Comparison of ENCODE assay signal across 8 mouse cellular contexts in the genomic region with DNA sequence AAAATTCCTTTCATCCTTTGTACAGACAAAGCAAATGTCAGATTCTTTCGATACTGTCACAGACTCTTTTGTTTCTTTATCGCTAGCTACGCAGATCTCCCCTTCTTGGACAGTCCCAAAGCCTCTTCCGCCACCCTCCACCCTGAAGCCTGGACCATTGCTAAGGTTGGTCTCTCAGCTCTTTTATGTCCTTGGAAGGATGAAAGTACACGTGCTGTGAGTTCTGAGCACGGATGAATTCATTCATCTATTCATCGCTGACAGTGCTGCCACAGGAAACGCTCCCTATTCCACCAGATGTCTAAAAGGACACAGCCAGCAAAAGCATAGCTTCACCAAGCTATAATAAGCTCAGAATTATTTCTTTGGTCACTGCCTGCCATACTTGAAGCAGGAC. TPM values are rescaled to one million over a fixed set of nuclear protein-coding genes. Genes with fewer than 3 reads are reported as not detected.
DNase-seq lines count a peak whose midpoint lies in the region; ATAC-seq and TF ChIP-seq lines count a peak whose summit lies in the region.

No protein-coding gene starts in this region.

- no peaks in the 10 kb centered on the region for H3K27me3 ChIP-seq in stomach, embryonic 14.5 days (ENCODE audit: control insufficient read depth, insufficient read depth, low read length)
- no peaks in the 10 kb centered on the region for H3K27me3 ChIP-seq in stomach, postnatal 0 days (ENCODE audit: control insufficient read depth, insufficient read depth, low read length)

- H3K4me3 ChIP-seq in stomach, embryonic 14.5 days (ENCODE audit: low read depth, low read length): no peak overlapping the region
- no peak overlapping the region for H3K4me3 ChIP-seq in stomach, postnatal 0 days (ENCODE audit: low read depth, low read length)

- H3K4me2 ChIP-seq in stomach, embryonic 14.5 days (replicated peaks; ENCODE audit: low read depth, low read length): peak overlapping the region; percentile 23; the same call in 1 of the 2 replicates
- H3K4me2 ChIP-seq in stomach, postnatal 0 days (replicated peaks; ENCODE audit: low read depth): no peak overlapping the region; the same call in 1 of the 2 replicates

- no peak for DNase-seq in cerebellum, adult 11 months
- DNase-seq in stomach, postnatal 0 days (ENCODE audit: low spot score): no peak
- peak; percentile 37 to 45 for DNase-seq in layer of hippocampus, postnatal 14 days (ENCODE audit: low spot score in 2 of 2)
- DNase-seq in retina, postnatal 1 day: peak; percentile 60
- DNase-seq in spleen, postnatal 10 days (ENCODE audit: low spot score in 2 of 2): no peak
- DNase-seq in spleen, adult 12 weeks (ENCODE audit: low spot score): no peak

- no peaks in the 10 kb centered on the region for H3K9me3 ChIP-seq in stomach, embryonic 14.5 days (ENCODE audit: control insufficient read depth, low read depth, low read length)
- H3K9me3 ChIP-seq in stomach, postnatal 0 days (ENCODE audit: control insufficient read depth, low read length): no peaks in the 10 kb centered on the region

- WGBS in stomach, embryonic 14.5 days: 40% methylated on average over 8 of the region's 8 CpGs
- WGBS in stomach, postnatal 0 days: 25% methylated on average over 8 of the region's 8 CpGs

- TF ChIP-seq CTCF in stomach, postnatal 0 days (IDR thresholded peaks at IDR 0.05; ENCODE audit: low read depth): no peak

- H3K36me3 ChIP-seq in stomach, embryonic 14.5 days (ENCODE audit: control insufficient read depth, insufficient read depth, low read length): no peaks in the 10 kb centered on the region
- H3K36me3 ChIP-seq in stomach, postnatal 0 days (ENCODE audit: control insufficient read depth, insufficient read depth, low read length): no peaks in the 10 kb centered on the region

- no peak overlapping the region for H3K27ac ChIP-seq in stomach, embryonic 14.5 days (ENCODE audit: low read length)
- no peak overlapping the region for H3K27ac ChIP-seq in stomach, postnatal 0 days (replicated peaks)

- H3K4me1 ChIP-seq in stomach, embryonic 14.5 days (ENCODE audit: control insufficient read depth, insufficient read depth, low read length): 0 out of 2 replicates have a peak, but pooled peaks cover 6% of the 10 kb centered on the region
- H3K4me1 ChIP-seq in stomach, postnatal 0 days (replicated peaks; ENCODE audit: control insufficient read depth, insufficient read depth): no peaks in the 10 kb centered on the region

- peak; percentile 49; the same call in 1 of the 2 replicates for ATAC-seq in cerebellum, adult (ENCODE audit: insufficient number of reproducible peaks, low FRiP score, low TSS enrichment)
- ATAC-seq in stomach, embryonic 14.5 days (ENCODE audit: insufficient number of reproducible peaks, insufficient read depth, low FRiP score, low read depth): no peak
- ATAC-seq in stomach, postnatal 0 days (ENCODE audit: low FRiP score, low TSS enrichment): no peak

- no peak overlapping the region for H3K9ac ChIP-seq in stomach, embryonic 14.5 days (replicated peaks; ENCODE audit: low read depth, low read length)
- H3K9ac ChIP-seq in stomach, postnatal 0 days (ENCODE audit: low read length): no peak overlapping the region

- TF ChIP-seq EP300 in stomach, postnatal 0 days (optimal IDR thresholded peaks at IDR 0.05): no peak

RNA-seq across cellular contexts. Expression of gene Mast2, which starts 58.0 kb away (rescaled TPM):
- polyA plus RNA-seq in stomach, embryonic 14.5 days (2014; fragmentation: Nextera tagmentation; extraction: Ambion mirVana): 23.4 and 24.6 TPM in 2 replicates
- 5.0 and 5.1 TPM in 2 replicates for polyA plus RNA-seq in stomach, postnatal 0 days (2015; fragmentation: Nextera tagmentation; extraction: Ambion mirVana)
- total RNA-seq in layer of hippocampus, postnatal 14 days (2021): 100 to 1,000 TPM; 100 to 104 TPM

Comparison
In these comparisons a context has a peak if more than half of its experiments do, and no peak if none do; other contexts are left out.
1. DNase-seq: peak in layer of hippocampus, postnatal 14 days (2 of 2) and retina, postnatal 1 day (single experiment); none in cerebellum, adult 11 months (single experiment), stomach, postnatal 0 days (single experiment), spleen, postnatal 10 days (0 of 2) and spleen, adult 12 weeks (single experiment).